Mouse (Mus musculus) central nervous system, embryonic 11.5 days (tissue): ENCODE measurements around the gene Ascl3. TPM values are rescaled to one million over a fixed set of nuclear protein-coding genes. Genes with fewer than 3 reads are reported as not detected.

Source experiments
- polyA plus RNA-seq: library from polyadenylated mRNA; depleted of rRNA; stranded (reverse); fragments of >200 nt; gene quantifications from 2 replicates; pipeline ENCODE4 v1.2.3, GENCODE M21; 2012; rRNA removed

Gene Ascl3
- not detected in 2 replicates for polyA plus RNA-seq

DNA sequence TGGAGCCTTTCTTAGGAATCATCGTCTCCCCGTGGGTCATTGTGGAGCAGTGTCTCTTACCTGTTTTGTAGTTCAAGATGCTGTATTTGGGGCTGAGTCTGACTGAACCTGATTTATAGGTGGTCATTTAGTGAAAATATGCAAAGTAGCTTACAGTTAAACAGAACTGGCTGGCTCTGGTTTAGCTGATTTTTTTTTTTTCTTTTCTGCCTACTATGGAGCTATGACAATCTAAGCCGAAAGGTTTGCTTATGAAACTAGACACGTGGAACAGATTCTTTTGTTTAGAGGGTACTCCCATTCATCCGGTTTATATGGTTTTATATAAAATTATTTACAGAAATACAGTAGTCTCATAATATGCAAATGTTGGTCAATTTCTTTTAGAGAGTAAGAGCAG is at the start of gene Ascl3:
Gene Ascl3 (minus strand): TSS at position 101 of the 400 bp plus-strand sequence.

DNA sequence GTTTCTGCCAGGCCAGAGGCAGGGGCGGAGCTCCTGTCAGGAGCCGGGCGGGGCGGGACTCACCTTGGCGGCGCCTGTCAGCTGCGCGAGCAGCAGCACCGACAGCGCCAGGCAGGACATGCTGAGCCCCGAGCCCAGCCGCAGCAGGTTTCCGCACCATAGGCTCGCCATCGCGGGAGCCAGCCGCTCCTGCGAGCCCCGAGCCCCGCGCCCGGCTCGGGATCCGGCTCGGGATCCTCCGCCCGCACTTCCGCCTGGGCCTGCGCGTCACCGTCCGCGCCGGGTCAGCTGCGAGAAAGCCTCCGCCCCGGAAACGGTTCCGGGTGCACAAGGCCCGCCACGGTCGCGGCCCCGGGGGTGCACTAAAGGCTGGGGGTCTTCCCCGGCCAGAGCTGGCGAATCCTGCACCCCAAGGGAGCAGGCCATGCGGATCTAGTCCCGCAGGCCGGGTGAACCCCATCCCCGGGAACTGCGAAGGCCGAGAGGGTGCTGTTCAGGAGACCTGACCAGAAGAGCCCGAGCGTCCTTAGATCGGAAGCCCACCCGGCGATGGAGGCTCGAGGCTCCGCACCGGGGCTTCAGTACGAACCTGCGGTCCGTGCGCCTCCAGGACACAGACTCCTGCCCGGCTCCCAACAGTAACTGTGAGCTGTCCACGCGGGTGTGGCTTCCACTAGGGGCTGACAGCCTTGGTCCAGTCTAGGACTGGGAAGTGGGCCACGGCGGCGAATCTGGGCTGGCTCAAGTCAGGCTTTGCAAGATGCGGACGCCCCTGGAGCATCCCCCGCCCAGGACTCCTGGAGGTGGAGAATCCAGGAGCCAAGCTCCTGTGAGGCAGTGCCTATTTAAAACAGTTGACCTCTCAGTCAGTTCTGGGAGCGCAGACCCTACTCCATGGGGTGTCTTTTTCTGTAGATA is 20.7 kb upstream of the Ascl3 start, which contains the start of gene Tmem9b:
Gene Tmem9b (minus strand): TSS at position 868 of the 918 bp plus-strand sequence.

DNA sequence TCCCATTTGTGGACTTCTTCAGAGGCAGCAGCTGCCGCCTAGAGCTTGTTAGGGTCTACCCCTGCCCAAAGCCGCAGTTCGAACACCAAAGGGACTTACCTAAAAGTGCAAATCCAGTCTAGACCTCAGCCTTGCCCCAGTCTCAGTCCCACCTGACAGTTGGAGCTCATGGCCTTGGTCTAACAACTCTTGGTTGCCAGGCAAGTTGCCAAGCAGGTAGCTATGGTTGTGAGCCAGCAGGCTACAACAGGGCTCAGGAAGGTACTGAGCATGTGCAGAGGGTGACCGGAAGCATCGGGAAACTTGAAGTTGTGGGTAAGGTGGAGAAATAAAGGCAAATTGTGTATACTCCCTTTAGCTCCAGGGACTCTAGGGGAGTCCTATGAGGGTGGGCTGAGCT is 7.8 kb downstream of the Ascl3 start, which contains the start of gene BC051019:
Gene BC051019 (minus strand): TSS at position 154 of the 400 bp plus-strand sequence.

DNA sequence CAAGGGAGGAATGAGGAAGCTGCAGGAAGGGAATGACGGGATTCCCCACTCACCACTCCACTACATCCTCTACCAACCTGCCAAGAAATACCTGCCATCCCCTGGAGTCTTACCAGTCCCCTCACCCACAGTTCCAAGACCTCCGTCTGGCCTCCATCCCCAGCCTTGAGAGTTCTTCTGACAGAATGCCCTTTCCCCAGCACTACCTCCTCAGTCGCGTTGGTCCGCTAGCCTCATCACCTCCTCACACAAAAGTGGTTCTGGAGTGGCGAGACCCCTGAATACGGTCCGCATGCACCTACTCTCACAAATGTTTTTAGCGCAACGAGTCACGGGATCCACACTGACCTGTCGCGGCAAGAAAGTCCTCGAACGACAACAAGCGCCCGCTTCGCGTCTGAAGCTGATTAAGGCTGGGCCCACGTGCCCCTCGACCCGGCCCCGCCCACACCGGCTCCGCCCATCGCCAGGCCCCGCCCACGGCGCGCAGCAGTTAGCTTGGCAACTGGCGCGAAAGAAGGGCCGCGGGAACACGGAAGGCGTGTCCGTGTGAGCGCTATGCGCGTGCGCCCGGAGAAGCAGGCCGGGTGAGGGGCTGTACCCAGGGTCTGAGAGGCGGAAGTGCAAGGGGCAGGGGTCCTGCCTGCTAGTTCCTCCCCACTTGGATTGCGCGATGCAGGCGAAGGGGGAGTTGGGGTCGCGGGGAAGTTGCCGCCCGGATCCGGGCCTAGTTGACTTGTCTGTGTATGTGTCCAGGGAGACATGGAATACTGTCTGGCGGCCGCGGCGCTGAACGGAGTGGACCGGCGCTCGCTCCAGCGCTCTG is 28.1 kb downstream of the Ascl3 start, which contains the start of the genes St5 and Akip1:
Gene St5 (minus strand): TSS at position 416 of the 826 bp plus-strand sequence.
Gene Akip1 (plus strand): TSS at position 501 of the 826 bp plus-strand sequence.

Other genes with a start within 250 kb of the Ascl3 start
- 0.16 and 0.22 TPM in 2 replicates for gene Trim66, start 223.6 kb downstream of the Ascl3 start, polyA plus RNA-seq
- 696 and 814 TPM in 2 replicates for gene Rpl27a, start 212.6 kb downstream of the Ascl3 start, polyA plus RNA-seq
- gene St5, start 28.1 kb downstream of the Ascl3 start, polyA plus RNA-seq = 21.3 and 39.9 TPM in 2 replicates
- gene Akip1, start 28.0 kb downstream of the Ascl3 start, polyA plus RNA-seq = 19.0 and 19.3 TPM in 2 replicates
- gene BC051019, start 7.9 kb downstream of the Ascl3 start, polyA plus RNA-seq = 0.10 TPM in 1 of 2 replicates, not detected in the other
- 23.5 and 27.3 TPM in 2 replicates for gene Tmem9b, start 21.1 kb upstream of the Ascl3 start, polyA plus RNA-seq
- 0.51 and 0.82 TPM in 2 replicates for gene Nrip3, start 50.3 kb upstream of the Ascl3 start, polyA plus RNA-seq
- 1.2 and 1.7 TPM in 2 replicates for gene Scube2, start 134.0 kb upstream of the Ascl3 start, polyA plus RNA-seq
- gene Dennd5a, start 228.7 kb upstream of the Ascl3 start, polyA plus RNA-seq = 67.1 and 99.8 TPM in 2 replicates